Mouse (Mus musculus): ENCODE data around the gene Ina. TPM values are rescaled to one million over a fixed set of nuclear protein-coding genes. Genes with fewer than 3 reads are reported as not detected.

The Ina gene
- total and polyA plus RNA-seq, 3 experiments, result not detected

- TF ChIP-seq UBTF (IDR thresholded peaks at IDR 0.05; ENCODE audit: borderline replicate concordance, insufficient read depth, low read depth, low read length) (no peak), POLR2AphosphoS2 (IDR thresholded peaks at IDR 0.05; ENCODE audit: low read length) (no peak), POLR2A (IDR thresholded peaks at IDR 0.05; ENCODE audit: control insufficient read depth in 1 of 2, insufficient read depth in 1 of 2, low read depth in 1 of 2, low read length in 2 of 2, poor library complexity in 1 of 2) (no peak), HCFC1 (IDR thresholded peaks at IDR 0.05; ENCODE audit: low read depth, low read length) (no peak), USF1 (IDR thresholded peaks at IDR 0.05; ENCODE audit: low read depth, low read length) (no peak), ZC3H11A (IDR thresholded peaks at IDR 0.05; ENCODE audit: low read depth, low read length) (no peak), EP300 (IDR thresholded peaks at IDR 0.05; ENCODE audit: low read depth in 1 of 2, low read length in 2 of 2) (no peak), TAL1 (IDR thresholded peaks at IDR 0.05; ENCODE audit: low read length) (no peak), CTCF (IDR thresholded peaks at IDR 0.05 in 2 of 3, conservative IDR thresholded peaks at IDR 0.05 in 1 of 3; ENCODE audit: control insufficient read depth in 1 of 3, insufficient read depth in 1 of 3, low read depth in 2 of 3, low read length in 3 of 3, poor library complexity in 1 of 3, severe bottlenecking in 1 of 3) (no peak), ETS1 (IDR thresholded peaks at IDR 0.05; ENCODE audit: low read depth, low read length) (no peak), MXI1 (IDR thresholded peaks at IDR 0.05; ENCODE audit: low read depth, low read length) (no peak), ZMIZ1 (IDR thresholded peaks at IDR 0.05; ENCODE audit: low read depth, low read length) (no peak), NELFE (IDR thresholded peaks at IDR 0.05; ENCODE audit: low read depth, low read length) (no peak), JUND (IDR thresholded peaks at IDR 0.05; ENCODE audit: low read depth, low read length) (no peak), E2F4 (IDR thresholded peaks at IDR 0.05; ENCODE audit: borderline replicate concordance, low read depth, low read length) (no peak), POLR2AphosphoS5 (IDR thresholded peaks at IDR 0.05; ENCODE audit: borderline replicate concordance, low read depth, low read length) (no peak)
- H3K4me1 ChIP-seq (ENCODE audit: control insufficient read depth in 1 of 2, insufficient read depth in 2 of 2, low read length in 2 of 2), result peaks cover 19 to 26% of the 10 kb centered on the region in 2 experiments
Measured at GRCm38 (mm10) chr19:46967861-46968260, 46.6 kb upstream of the Ina start.

GRCm38 (mm10) chr19:46968833-46969232 is 45.7 kb upstream of the Ina start:
- Histone ChIP-seq H3K27ac (ENCODE audit: control insufficient read depth, low read depth, low read length) (peak overlapping the region; percentile 10; the same call in 1 of the 2 replicates), H3K36me3 (ENCODE audit: control insufficient read depth in 1 of 2, insufficient read depth in 2 of 2, low read length in 2 of 2) (peaks cover 0 to 12% of the 10 kb centered on the region in 2 experiments; a peak in 2 of 4 replicates)
- TF ChIP-seq ZMIZ1 (IDR thresholded peaks at IDR 0.05; ENCODE audit: low read depth, low read length) (no peak), CHD2 (IDR thresholded peaks at IDR 0.05; ENCODE audit: low read length) (no peak), SIN3A (IDR thresholded peaks at IDR 0.05; ENCODE audit: low read length) (no peak), EP300 (IDR thresholded peaks at IDR 0.05; ENCODE audit: low read depth in 1 of 2, low read length in 2 of 2) (peak in 1 of 2 experiments; percentile 50; a peak in 1 of 4 replicates), POLR2AphosphoS5 (IDR thresholded peaks at IDR 0.05; ENCODE audit: borderline replicate concordance, low read depth, low read length) (no peak), MYC (IDR thresholded peaks at IDR 0.05; ENCODE audit: low read depth, low read length) (no peak), ETS1 (IDR thresholded peaks at IDR 0.05; ENCODE audit: low read depth, low read length) (no peak), TBP (IDR thresholded peaks at IDR 0.05; ENCODE audit: low read depth, low read length) (no peak), GABPA (IDR thresholded peaks at IDR 0.05; ENCODE audit: low read depth, low read length) (no peak), E2F4 (IDR thresholded peaks at IDR 0.05; ENCODE audit: borderline replicate concordance, low read depth, low read length) (no peak), UBTF (IDR thresholded peaks at IDR 0.05; ENCODE audit: borderline replicate concordance, insufficient read depth, low read depth, low read length) (no peak), CHD1 (IDR thresholded peaks at IDR 0.05; ENCODE audit: low read depth, low read length) (no peak), ZC3H11A (IDR thresholded peaks at IDR 0.05; ENCODE audit: low read depth, low read length) (no peak), USF2 (IDR thresholded peaks at IDR 0.05; ENCODE audit: borderline replicate concordance in 1 of 2, insufficient read depth in 1 of 2, low read depth in 1 of 2, low read length in 2 of 2) (no peak), ZNF384 (IDR thresholded peaks at IDR 0.05; ENCODE audit: low read depth, low read length) (no peak), MAFK (IDR thresholded peaks at IDR 0.05; ENCODE audit: borderline replicate concordance, low read depth, low read length) (no peak), CTCF (IDR thresholded peaks at IDR 0.05 in 2 of 3, conservative IDR thresholded peaks at IDR 0.05 in 1 of 3; ENCODE audit: control insufficient read depth in 1 of 3, insufficient read depth in 1 of 3, low read depth in 2 of 3, low read length in 3 of 3, poor library complexity in 1 of 3, severe bottlenecking in 1 of 3) (no peak), KAT2A (conservative IDR thresholded peaks at IDR 0.05; ENCODE audit: low read depth, low read length) (no peak), ELF1 (IDR thresholded peaks at IDR 0.05; ENCODE audit: low read depth, low read length) (peak; percentile 33; the same call in 1 of the 2 replicates), JUND (IDR thresholded peaks at IDR 0.05; ENCODE audit: low read depth, low read length) (no peak), RCOR1 (IDR thresholded peaks at IDR 0.05; ENCODE audit: low read depth, low read length) (no peak), SMC3 (IDR thresholded peaks at IDR 0.05; ENCODE audit: low read depth, low read length) (no peak), NELFE (IDR thresholded peaks at IDR 0.05; ENCODE audit: low read depth, low read length) (0 out of 2 replicates have a peak, but pooled peaks have one; percentile 5), MXI1 (IDR thresholded peaks at IDR 0.05; ENCODE audit: low read depth, low read length) (no peak)

More at GRCm38 (mm10) chr19:46967861-46968260, 46.6 kb upstream of the Ina start:
- H3K36me3 ChIP-seq (ENCODE audit: control insufficient read depth in 1 of 2, insufficient read depth in 2 of 2, low read length in 2 of 2), result peaks cover 0 to 16% of the 10 kb centered on the region in 2 experiments; a peak in 2 of 4 replicates
- no peak overlapping the region for H3K4me3 ChIP-seq (ENCODE audit: control insufficient read depth in 1 of 2, insufficient read depth in 1 of 2, low read depth in 2 of 2, low read length in 2 of 2)
- no peaks in the 10 kb centered on the region for H3K9me3 ChIP-seq (replicated peaks; ENCODE audit: insufficient read depth, low read length)
- H3K27ac ChIP-seq (ENCODE audit: control insufficient read depth, low read depth, low read length), result no peak overlapping the region
- H3K79me2 ChIP-seq (ENCODE audit: control insufficient read depth, insufficient read depth, low read length, poor library complexity), result no peaks in the 10 kb centered on the region
- H3K9ac ChIP-seq (ENCODE audit: control insufficient read depth, low read depth, low read length, poor library complexity, severe bottlenecking), result no peak overlapping the region
- H3K27me3 ChIP-seq (ENCODE audit: control insufficient read depth in 1 of 2, insufficient read depth in 2 of 2, low read length in 2 of 2), result no peaks in the 10 kb centered on the region
- no peak for DNase-seq (ENCODE audit: low read depth, low spot score)

More at GRCm38 (mm10) chr19:46968833-46969232, 45.7 kb upstream of the Ina start:
- peak; percentile 53 for DNase-seq (ENCODE audit: low read depth, low spot score)
- H3K79me2 ChIP-seq (ENCODE audit: control insufficient read depth, insufficient read depth, low read length, poor library complexity), result no peaks in the 10 kb centered on the region
- H3K4me1 ChIP-seq (ENCODE audit: control insufficient read depth in 1 of 2, insufficient read depth in 2 of 2, low read length in 2 of 2), result peaks cover 16 to 19% of the 10 kb centered on the region in 2 experiments
- H3K9me3 ChIP-seq (replicated peaks; ENCODE audit: insufficient read depth, low read length), result no peaks in the 10 kb centered on the region
- no peak overlapping the region for H3K9ac ChIP-seq (ENCODE audit: control insufficient read depth, low read depth, low read length, poor library complexity, severe bottlenecking)
- no peak overlapping the region for H3K4me3 ChIP-seq (ENCODE audit: control insufficient read depth in 1 of 2, insufficient read depth in 1 of 2, low read depth in 2 of 2, low read length in 2 of 2)
- no peaks in the 10 kb centered on the region for H3K27me3 ChIP-seq (ENCODE audit: control insufficient read depth in 1 of 2, insufficient read depth in 2 of 2, low read length in 2 of 2)

Measured in MEL (cell line).